Mouse (Mus musculus): ENCODE data around the gene Marveld3.

DNA sequence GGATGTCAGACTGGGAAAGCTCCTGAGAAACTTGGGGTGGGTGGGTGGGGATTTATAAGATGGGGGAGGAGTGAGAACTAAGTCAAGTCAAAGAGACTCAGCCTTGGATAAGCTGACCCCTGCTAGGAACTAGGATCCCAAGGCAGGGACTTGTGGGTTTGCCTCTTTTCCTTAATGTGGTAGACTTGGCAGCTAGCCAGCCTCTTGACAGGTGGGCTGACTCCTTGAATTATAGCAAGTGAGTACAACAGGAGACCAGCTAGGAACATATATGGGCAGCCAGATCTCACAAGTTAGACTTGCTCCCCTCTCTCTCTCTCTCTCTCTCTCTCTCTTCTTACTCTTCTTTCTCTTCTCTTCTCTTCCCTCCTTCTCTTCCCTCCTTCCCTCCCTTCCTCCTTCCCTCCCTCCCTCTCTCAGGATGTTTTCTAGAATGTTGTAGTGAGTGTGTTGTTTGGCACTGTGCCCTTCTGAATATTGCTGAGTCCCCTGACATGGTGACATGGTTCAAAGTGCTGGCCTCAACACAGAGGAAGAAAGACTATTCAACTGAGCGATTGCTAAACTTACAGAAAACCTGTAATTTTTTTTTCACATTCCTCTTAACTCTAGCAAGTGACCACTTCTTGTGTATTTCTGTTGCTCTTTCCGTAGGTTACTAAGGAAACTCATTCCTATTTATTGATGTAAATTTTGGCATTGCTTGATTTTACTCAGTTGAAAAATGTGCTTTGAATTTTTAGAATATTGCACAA, 20.2 kb downstream of the Marveld3 start:
- no peak for TF ChIP-seq CTCF (IDR thresholded peaks at IDR 0.05; ENCODE audit: borderline replicate concordance, insufficient read depth, low read length)
- TF ChIP-seq POLR2A (IDR thresholded peaks at IDR 0.05; ENCODE audit: low read depth, low read length): no peak

Data from embryonic fibroblast, embryonic 13.5 days (primary cell).